Comparison of ENCODE assay signal across 15 mouse cellular contexts in the genomic region with DNA sequence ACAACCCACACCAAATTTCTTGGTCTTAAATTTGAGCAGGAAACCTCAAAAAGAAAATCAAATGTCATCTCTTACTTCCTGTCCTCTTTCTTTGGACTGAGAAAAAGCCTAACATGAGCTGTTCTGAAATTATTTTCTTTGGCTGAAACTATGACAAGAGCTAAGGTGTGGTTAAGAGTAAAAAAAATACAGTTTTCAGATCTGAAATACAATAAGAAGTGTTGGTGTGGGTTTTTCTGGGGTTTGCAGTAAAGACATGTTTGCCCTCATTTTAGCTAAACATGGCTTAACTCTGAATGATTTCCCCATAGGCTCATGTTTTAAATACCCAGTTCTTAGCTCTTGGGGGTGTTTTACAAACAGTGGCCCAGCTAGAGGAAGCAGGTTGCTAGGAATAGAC.
"Had no signal": no experiment of that assay in that cellular context is flagged by ENCODE, and none has a peak within 500 bp of the region (broad histone marks: within the 10 kb centered on the region; RNA-seq: fewer than 3 reads in every experiment).

No protein-coding gene starts in this region.

- H3K4me1 ChIP-seq: midbrain, embryonic 10.5 days; midbrain, embryonic 13.5 days; neural tube, embryonic 12.5 days had no signal

- DNase-seq: lung, adult 18-20 months; lung, embryonic 14.5 days; lung, postnatal 10 days; lung, postnatal 4 days; right cerebral cortex, postnatal 25 days; right cerebral cortex, postnatal 4 days; spleen, adult 18-20 months; thymus, adult 18-20 months; thymus, postnatal 14 days; thymus, postnatal 36 days had no signal

- H3K4me3 ChIP-seq: midbrain, embryonic 10.5 days; midbrain, embryonic 13.5 days; myocyte; neural tube, embryonic 12.5 days had no signal

- H3K9me3 ChIP-seq: midbrain, embryonic 10.5 days; midbrain, embryonic 13.5 days; neural tube, embryonic 12.5 days had no signal

- H3K27me3 ChIP-seq: midbrain, embryonic 13.5 days; neural tube, embryonic 12.5 days had no signal

- H3K27ac ChIP-seq: midbrain, embryonic 10.5 days; midbrain, embryonic 13.5 days; neural tube, embryonic 12.5 days had no signal

- H3K4me2 ChIP-seq: lung, embryonic 14.5 days; midbrain, embryonic 13.5 days; neural tube, embryonic 12.5 days had no signal

- H3K36me3 ChIP-seq: midbrain, embryonic 10.5 days; midbrain, embryonic 13.5 days; neural tube, embryonic 12.5 days had no signal

- H3K9ac ChIP-seq: lung, embryonic 14.5 days; midbrain, embryonic 13.5 days; neural tube, embryonic 12.5 days had no signal

- ATAC-seq: midbrain, embryonic 13.5 days; midbrain, embryonic 16.5 days had no signal
